Mouse (Mus musculus) urinary bladder, postnatal 25 days (tissue): ENCODE results near the gene Rasgrp4.
"Not testable (repeated sequence)": the region's sequence is repeated elsewhere in the genome, so short reads cannot be mapped to it uniquely, and the experiment has no call there.

Experiments used
- DNase-seq: peaks from one replicate; pipeline ENCODE4 v3.0.0; 2022; ENCODE audit warnings: low spot score

The Rasgrp4 gene

DNA sequence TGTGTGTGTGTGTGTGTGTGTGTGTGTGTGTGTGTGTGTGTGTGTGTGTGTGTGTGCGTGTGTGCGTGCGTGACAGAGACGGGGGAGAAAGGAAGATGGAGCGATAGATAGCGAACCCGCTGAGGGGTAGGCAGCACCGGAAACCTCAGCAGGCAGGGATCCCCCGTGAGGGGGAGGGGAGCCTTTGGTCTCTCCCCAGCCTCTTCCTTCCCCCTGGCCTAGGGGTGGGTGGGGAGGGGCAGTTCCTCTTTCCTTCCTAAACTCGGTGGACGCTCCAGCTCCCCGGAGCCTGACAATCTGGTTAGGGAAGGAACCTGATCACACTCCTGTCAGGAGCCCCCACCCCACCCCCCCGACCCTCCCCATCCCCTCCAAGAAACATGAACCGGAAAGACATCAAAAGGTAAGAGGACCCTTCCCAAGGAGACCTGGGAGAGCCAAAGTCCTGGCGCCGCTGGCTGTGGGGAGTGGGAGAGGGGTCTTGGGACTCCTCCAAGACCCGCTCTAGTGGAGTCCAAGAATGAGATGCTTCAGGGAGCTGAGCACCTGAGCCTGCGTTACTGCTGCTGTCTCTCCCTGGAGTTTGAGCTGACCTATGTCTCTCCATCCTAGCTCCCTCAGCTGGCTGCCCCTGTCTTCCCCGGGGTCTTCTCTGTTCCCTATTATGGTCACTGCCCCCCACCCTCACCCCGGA lies at the start of gene Rasgrp4:
Gene Rasgrp4, plus strand, starts transcription at position 159 of the 694 bp plus-strand sequence.
- DNase-seq, result no peak

DNA sequence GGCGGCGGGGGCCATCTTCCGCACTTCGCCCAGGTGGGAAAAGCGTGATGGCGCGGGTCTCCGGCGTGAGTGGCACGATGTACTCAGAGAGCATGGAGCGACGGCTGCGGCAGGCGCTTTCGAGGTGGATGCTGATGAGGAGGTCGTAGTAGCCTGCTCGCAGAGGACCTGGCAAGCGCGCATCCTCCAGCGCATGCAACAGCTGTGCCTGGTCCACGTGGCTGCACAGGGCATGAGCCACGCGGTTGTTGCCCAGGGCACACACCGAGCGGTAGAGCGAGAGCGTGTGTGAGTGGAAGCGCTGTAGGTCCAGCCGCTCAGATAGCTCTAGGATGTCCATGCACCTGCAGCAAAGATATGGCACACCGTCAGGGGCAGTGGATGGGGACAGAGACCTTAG lies 48.7 kb upstream of the Rasgrp4 start:
- no peak for DNase-seq

DNA sequence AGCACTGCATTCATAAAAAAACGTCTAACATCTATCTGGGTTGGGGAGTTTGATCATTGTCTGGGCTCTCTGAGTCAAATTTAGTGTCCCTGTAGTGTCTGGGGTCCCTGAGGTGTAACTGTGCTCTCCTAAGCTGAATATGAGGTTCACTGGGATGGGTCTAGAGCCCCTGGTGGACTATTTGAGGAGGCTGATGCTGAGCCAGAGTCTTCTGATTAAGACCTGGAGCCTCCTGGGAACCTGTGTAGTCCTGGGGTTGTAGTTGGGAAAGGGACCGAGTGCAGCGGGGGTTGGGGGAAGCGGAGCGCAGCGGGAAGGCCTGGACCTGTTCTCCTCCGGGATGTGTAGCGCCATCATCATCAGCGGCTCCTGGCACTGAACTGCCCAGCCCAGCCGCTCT lies 47.7 kb upstream of the Rasgrp4 start:
- no peak for DNase-seq

DNA sequence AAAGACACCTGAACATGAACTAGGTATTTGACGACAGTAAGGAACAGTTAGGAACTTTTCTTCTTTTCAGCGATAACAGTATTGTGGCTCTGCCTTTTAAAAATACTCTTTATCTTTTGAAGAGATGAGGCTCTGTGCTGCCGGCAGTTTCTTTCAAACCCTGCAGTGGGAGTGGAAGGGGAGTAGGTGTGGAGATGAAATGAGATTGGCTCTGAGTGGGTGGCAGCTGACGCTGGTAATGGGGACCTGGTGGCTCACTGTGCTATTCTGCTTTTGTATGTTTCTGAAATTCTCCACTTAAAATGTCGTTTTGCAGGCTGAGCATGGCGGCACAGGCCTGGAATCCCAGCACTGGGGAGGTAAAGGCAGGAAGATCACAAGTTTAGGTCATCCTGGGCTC lies 45.8 kb upstream of the Rasgrp4 start:
- no peak for DNase-seq

DNA sequence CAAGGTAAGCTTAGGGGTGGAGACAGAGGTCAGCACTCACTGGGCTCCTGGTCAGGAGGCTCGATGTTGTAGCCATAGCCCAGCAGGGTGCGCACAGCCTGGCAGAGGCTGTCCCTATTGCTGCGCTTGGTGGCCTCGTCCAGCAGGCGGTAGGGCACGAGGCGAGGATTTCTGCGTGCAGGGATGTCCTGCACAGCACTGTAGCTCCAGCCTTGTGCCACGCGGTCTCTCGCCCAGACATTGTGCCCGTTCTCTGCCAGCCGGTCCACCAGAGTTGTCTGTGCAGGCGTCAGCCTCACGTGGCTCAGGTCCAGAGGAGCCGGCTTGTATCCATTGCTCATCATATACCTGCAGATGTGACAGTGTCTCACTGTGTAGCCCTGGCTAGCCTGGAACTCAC lies 37.5 kb upstream of the Rasgrp4 start:
- DNase-seq, result no peak

DNA sequence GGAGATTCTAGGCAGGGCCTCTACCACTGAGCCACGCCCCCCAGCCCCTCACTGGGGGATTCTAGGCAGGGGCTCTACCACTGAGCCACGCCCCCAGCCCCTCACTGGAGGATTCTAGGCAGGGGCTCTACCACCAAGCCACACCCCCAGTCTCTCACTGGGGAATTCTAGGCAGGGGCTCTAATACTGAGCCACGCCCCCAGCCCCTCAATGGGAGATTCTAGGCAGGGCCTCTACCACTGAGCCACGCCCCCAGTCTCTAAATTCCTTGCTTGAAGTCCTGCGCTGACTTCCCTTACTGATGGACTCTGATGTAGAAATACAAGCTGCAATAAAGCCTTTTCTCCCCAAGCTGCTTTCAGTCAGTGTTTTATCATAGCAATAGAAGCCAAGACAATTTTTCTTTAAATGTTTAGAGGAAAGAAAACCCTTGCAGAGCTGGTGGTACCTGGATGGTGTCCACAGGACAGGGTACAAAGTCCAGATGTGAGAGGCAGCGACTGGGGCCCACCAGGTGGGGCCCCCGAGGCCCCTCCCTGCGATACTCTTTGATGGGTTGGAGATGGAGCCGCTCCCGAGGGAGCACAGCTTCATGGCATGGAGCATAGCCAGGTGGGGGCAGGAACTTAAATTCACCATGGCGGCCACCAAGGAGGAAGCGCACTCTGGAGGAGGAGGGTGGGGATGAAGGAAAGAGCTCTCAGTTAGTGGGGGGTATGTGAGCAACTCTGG lies 33.2 kb upstream of the Rasgrp4 start:
- no peak for DNase-seq

DNA sequence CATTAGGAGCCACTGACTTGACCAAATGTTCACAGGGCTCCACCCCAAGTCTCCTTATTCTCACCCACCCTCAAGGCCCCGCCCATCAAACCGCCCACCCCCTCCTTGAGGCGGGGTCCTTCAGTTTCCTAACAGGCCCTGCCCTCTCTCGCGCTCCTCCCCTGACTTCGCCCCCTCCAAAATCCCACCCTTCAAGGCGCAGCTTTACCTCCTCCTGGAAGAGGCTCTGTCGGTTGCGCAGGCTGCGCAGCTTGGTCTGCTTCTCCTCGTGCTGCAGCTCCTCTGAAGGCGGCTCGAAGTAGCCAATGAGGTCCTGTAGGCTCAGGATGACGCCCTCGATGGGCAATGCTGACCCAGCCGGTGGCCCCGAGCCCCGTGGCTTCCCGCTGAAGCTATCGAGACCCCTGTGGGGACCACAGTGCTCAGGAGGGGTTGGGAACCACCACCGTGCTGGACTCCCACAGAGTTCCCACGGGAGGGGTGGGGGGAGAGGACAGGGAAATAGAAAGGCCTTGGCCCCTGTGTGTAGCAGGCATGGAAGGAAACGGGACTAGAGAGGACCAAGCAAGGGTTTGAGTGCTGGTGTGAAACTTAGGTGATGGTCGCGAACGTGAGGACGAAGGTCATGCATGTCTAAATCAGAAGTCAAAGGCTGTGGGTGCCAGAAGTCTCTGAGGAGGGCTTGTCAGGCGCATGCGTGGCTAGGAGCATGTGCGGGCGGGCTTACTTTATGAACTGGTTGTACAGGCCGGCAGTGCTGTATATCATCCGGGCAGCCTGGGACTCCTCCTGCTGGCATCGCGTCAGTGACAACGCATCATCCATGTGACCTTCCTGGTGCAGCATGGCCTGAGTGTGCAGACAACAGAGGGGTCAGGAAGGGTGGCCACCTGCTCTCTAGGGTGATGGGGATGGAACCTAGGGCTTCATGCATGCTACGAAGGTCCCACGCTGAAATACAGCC lies 25.4 kb upstream of the Rasgrp4 start:
- DNase-seq, result peak; percentile 43

DNA sequence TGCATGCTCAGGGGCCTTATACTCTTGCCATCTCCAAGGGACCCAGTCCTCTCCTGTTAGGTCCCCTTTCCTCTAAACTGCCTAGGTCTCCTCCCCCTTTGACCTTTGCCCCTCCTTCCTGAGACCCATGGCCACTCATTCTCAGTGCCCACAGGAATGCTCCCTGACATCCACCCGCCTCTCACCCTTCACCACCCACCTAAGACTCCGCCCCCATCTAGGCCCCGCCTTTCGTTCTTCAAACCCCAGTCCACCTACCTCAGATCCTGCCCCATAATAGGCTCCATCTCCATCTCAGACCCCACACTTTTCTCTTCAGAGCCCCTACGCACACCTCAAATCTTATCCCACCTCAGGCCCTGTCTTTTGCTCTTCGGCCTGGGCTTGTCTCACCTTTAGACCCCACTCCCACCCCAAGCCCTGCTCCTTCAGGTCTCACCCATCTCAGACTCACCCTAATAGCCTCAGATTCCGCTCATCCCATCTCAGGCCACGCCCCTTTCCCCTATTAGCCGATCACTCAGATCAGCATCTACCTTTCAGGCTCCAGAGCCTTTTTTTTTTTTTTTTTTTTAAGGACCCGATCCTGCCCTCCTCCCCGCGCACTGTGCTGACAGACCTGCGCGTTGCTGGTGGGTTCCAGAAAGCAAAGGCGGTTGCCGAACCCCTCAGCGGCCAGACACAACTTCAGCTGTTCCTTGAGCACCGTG lies 16.4 kb upstream of the Rasgrp4 start:
- DNase-seq, result no peak

DNA sequence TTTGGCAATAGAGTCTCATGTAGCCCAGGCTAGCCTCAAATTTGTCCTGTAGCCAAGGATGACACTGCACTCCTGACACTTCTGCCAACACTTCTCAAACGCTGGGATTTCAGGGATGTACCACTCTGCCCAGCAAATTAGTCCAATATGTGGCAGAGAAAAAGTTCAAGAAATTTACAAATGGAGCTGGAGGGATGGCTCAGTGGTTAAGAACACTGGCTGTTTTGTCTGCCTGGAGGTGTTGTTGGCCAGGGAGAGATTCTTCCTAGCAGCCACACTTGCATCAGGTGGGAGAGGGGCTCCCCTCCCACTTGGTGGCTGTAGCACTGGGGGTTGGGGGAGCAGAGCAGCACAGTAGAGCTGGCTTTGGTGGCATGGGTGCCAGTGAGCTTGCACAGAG lies 15.1 kb upstream of the Rasgrp4 start:
- DNase-seq, result no peak

DNA sequence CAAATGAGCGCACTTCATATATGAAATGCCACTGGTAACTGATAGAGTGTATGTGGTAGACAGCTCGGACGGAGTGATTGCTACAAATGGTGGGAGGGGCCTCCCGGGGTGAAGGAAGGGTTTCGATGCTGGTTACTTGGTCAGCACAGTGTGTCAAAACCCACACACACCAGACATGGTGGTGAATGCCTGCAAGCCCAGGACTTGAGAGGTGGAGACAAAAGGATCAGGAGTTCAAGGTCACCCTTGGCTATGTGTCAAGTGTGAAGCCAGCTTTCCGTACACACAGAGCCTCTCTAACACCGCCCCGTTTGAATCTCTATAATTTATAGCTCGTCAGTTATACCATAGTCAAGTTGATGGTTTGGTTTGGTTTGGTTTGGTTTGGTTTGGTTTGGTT lies 11.8 kb upstream of the Rasgrp4 start:
- no peak for DNase-seq

DNA sequence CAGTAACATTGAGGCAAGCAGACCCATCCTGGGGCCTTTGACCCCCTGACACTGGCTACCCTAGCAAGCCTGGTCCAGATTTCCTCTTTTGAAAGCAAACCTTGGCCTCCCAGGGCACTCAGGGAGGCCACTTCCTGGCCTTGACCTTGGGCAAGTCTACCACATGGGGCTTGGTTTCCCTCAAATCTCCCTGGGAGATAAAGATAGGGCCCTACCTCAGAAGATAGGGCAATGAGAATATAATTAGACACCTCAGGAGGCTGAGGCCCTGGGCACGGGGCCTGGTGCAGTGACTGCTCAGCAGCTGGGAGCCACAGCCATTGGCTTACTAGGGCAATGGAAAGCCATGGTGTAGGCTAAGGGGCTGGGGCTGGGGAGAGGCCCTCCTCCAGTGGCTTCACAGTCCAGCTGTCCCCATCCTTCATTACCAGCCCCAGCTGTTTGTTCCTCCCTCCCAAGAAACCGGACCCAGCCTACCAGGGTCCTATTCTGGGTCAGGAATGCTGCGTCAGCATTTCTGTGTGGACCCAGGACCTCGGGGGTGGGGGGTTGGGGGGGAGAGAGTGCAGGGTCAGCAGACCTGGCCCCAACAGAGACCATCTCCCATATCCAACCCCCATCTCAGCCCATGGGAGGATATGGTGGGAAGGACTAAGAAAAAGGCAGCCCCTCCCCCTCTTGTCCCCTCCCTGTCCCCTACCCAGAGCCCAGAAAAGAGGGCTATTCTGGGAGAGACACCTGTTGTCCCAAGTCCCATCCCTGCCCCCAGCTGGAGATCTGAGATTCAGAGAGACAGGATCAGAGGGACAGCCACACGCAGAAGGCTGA lies 10.9 kb upstream of the Rasgrp4 start:
- DNase-seq, result no peak

DNA sequence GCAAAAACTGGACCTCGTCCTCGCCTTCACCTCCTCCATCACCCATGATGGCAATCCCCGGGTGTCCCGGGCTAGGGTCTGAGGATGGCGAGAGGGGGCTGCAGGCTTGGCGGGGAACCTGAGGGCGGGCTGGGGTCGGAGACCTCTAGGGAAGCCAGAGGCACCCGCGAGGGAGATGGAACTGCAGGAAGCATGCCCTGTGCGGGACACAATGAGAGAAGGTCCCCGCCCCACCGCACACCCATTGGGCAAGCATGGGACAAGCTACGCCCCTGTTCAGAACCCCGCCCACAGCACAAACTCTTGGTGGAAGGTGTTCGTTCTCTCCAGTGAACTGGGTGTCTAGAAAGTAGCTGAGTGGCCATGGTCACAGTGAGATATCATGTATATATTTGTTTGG lies 9.7 kb upstream of the Rasgrp4 start, which contains the start of gene Ryr1:
Gene Ryr1, minus strand, starts transcription at position 210 of the 400 bp plus-strand sequence.
- peak; percentile 26 for DNase-seq

DNA sequence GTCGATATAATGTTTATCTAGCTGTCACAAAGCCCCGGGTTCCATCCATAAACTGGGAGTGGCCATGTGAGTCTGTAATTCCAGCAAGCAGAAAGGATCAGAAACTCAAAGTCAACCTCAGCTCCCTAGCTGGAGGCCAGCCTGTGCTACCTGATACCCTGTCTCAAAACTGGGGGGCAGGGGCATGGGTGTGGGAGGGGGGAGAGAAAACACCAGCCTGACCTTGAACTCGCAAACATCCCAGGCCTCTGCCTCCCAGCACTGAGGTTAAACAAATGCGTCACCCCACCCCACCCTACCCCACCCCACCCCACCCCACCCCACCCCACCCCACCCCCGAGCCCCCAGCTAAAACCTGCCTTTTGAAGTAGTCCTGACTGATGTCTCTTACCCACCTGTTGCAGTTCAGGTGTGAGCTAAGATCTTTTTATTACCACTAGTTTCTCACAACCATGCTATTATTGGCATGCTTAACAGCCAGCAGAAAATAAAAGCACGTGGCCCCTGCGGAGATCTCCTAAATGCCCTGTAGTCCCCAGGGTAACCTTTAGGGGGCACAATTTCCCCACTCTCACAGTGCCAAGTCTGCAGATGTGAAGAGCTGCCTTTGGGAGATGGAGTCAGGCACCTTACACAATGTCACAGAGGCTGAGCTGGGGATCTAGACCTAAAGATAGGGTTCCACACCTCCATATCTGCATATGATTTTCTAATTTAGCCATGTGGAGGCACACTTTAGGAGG lies 8.3 kb upstream of the Rasgrp4 start:
- DNase-seq, result peak; percentile 57

DNA sequence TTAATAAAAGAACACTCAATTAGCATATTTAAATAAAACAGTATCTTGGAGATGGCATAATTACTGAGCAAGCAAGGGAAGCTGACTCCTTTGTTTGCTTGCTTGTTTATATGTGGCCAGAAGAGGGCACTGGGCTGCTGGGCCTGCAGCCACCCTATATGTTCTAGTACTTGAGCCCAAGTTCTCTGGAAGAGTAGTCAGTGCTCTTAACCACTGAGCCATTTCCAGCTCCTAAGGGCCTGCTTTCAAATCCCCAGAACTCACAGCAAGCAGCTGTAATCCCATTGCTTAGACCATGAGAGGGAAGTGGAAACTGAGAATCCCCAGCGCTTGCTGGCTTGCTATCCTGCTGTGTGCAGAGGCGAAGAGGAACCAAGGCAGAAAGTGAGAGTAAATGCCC lies 5.9 kb upstream of the Rasgrp4 start:
- DNase-seq, result no peak

DNA sequence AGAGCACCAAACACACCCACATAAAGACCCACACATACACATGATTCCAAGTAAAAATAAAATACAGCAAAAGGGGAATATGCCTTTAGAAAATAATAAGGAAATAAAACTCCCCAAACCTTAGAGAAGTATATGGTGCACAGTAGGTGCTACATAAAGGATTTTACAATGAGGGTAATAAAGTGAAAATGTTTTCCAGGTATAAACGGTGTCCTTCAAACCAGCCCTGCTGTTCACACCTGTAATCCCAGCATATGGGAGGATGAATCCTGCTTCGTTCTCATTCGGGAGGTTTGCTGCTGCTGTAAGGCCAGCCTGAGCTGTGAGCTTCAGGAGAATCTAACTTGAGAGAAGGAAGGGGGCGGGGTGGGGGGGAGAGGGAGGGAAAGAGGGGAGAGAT lies 421 bp upstream of the Rasgrp4 start:
- DNase-seq, result no peak

DNA sequence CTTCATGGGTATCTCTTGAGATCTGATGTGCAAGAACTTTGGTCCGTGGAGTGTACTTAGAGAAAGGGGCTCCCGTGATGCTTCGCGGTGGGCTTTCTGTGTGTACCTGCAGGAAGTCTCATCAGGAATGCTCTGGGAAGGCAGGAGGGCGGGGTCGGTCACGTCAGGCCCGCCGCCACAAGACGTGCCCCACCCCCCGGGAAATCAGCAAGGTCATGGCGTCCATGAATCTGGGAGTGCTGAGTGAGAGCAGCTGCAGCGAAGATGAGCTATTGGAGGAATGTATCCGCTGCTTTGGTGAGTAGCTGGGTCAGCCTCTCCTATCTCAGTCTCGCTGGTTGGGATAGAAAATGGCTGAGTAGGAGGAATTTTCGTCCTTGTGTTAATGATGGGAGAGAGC lies 2.8 kb downstream of the Rasgrp4 start:
- no peak for DNase-seq

DNA sequence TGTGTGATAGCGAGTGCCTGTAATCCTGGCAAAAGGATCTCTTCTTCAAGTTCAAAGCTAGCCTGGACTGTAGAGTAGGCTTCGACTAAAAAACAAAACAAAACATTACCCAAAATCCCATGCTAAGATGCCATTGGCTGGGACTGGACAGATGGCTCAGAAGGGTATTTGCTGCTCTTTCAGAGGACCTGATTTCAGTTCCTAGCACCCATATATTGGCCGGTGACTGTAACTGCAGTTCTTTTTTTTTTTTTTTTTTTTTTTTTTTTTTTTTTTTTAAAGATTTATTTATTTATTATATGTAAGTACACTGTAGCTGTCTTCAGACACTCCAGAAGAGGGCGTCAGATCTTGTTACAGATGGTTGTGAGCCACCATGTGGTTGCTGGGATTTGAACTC lies 4.6 kb downstream of the Rasgrp4 start:
- DNase-seq, result not testable (repeated sequence)

DNA sequence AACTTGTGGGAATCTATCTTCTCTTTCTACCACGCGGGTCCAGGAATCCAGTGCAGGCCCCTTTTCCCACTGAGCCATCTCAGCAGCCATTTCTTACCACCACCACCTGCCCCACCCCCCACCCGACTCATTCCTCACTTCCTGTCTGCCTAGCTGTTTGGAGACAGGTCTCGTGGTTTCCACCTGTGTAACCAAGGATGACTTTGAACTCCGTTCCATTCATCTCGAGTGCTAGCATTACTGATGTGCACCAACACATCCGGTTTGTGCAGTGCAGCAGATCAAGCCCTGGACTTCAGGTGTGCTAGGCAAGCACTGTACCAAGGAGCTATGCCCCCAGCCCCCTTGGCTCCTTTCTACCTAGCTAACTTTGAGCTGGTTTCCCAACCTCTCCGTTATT lies 6.8 kb downstream of the Rasgrp4 start:
- DNase-seq, result no peak

DNA sequence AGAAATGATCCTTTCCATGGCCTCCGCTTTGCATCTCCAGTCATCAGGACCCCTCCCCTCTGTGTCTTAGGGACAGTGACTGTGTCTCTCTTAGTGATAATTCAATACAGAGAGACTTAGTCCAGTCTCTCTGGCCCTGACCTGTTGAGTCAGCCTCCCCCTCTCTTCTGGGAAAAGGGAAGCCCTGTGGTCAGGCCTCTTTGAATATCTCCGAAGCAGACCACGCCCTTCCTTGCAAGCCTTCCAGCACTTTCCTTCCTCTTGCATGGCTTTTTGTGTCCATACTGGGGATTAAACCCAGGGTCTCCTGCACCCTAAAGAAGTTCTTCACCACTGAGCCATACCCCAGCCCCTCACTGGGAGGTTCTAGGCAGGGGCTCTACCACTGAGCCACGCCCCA lies 9.4 kb downstream of the Rasgrp4 start:
- DNase-seq, result no peak

DNA sequence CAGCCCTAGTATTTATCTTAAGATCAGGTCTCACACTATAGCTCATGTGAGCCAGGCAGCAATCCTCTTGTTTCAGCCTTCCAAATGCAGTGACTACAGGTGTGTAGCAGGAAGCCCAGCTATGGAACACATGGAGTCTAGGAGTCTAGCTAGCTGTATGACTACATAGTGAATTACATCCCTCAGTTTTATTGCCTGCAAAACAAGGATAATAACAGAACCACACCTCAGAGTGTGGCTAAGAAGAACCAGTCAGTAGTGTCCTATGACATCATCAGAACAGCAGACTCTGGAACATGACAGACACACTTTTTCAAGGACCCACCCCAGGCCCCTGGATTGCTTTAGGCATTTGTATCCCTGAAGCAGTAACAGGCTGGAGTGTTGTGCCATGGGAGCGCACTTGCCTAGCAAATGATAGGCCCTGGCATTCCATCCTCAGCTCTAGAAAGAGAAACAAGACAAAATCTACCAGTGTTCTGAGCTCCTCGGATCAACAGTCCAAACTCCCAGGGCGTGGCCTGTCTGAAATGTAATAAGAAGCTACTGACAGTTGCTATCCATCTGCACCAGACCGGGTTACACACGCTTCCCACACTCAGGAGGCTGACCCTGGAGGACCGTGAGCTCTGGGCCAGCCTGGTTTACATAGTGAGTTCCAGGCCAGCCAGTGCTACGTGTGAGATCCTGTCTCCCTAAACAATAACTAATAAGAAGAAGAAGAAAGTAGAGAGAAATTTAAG lies 12.1 kb downstream of the Rasgrp4 start:
- DNase-seq, result no peak
